Mouse (Mus musculus) hematopoietic stem cell, adult 5-6 weeks (primary cell): ENCODE data around the gene Defb39. TPM values are rescaled to one million over a fixed set of nuclear protein-coding genes. Genes with fewer than 3 reads are reported as not detected.

ENCODE experiments used
- ATAC-seq, 2 experiments: fragments of 125-278 bp in 1 of 2; replicated peaks in 1 of 2; 2 replicates each; pipeline ENCODE4 v1.8.0; 2016 to 2017; ENCODE audit warnings: inconsistent platforms in 2 of 2, mild to moderate bottlenecking in 2 of 2, moderate number of reproducible peaks in 2 of 2, low read depth in 1 of 2, moderate TSS enrichment in 1 of 2; ENCODE audit not compliant: low FRiP score in 2 of 2, poor library complexity in 2 of 2, severe bottlenecking in 2 of 2, insufficient read depth in 1 of 2, low TSS enrichment in 1 of 2
- total RNA-seq: library from RNA; stranded (forward); fragments of 172-1452, 232-1000 nt; gene quantifications from 2 replicates; pipeline ENCODE4 v1.2.3, GENCODE M21; 2017

The Defb39 gene
- not detected in 2 replicates for total RNA-seq

DNA sequence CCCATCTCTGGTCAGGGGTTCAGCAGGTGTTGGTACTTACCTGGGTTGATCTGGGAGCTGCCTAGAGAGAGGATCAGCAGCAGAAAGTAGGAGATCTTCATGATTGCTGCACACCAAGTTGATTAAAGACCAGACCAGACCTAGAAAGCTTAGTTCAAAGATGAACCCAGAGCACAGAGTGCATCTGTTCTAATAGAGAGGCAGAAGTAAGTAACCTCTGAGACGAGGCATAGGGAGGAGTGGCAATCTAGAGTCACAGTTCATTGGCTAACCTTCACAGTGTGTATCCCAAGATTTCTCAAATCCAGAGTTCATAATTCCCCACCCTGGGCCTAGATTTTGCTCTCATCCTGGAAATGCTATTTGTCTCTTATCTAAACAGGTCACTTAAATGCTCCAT, at the start of gene Defb39:
Gene Defb39 (minus strand): TSS at position 101 of the 400 bp plus-strand sequence.
- no peak for ATAC-seq

DNA sequence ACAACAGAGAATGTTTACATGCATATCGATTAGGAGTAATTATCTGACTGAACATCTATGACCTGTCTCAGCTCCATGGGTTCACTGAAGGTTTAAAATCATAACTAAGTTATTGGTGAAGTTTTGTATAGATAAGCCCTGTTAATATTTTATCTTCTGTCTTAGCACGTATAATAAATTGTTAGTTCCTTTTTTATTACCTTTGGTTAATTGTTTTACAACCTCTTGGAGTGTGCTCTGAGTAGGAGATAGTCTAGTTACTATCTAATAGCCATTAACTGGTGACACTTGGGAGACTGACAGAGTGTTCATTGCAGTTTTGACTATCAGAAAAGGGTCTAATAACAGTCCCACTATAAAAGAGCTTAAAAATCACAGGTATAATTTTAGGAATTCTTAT, 1.4 kb upstream of the Defb39 start:
- ATAC-seq: no peak

GRCm38 (mm10) chr8:19062891-19063290, 1.7 kb downstream of the Defb39 start:
- ATAC-seq: no peak

GRCm38 (mm10) chr8:19045242-19045641, 19.4 kb downstream of the Defb39 start:
- ATAC-seq: no peak

- no peak for ATAC-seq
Measured at GRCm38 (mm10) chr8:19026466-19026865, 38.1 kb downstream of the Defb39 start, which contains the start of gene Defb38. Gene Defb38 (minus strand): TSS chr8:19026566.

Other genes starting within 250 kb of the Defb39 start
- gene Defb40, start 86.6 kb downstream of the Defb39 start, total RNA-seq: not detected in 2 replicates
- gene Defb37, start 73.8 kb downstream of the Defb39 start, total RNA-seq: not detected in 2 replicates
- not detected in 2 replicates for gene Defb38, start 38.2 kb downstream of the Defb39 start, total RNA-seq
- not detected in 2 replicates for gene Defb12, start 50.0 kb upstream of the Defb39 start, total RNA-seq
- gene Defb34, start 58.9 kb upstream of the Defb39 start, total RNA-seq: not detected in 2 replicates
- gene Gm45826, start 76.0 kb upstream of the Defb39 start, total RNA-seq: not detected in 2 replicates
- not detected in 2 replicates for gene Defb14, start 129.5 kb upstream of the Defb39 start, total RNA-seq
- not detected in 2 replicates for gene Defb4, start 133.9 kb upstream of the Defb39 start, total RNA-seq
- gene Defb6, start 160.7 kb upstream of the Defb39 start, total RNA-seq: not detected in 2 replicates
- gene Defb46, start 175.1 kb upstream of the Defb39 start, total RNA-seq: not detected in 2 replicates
- not detected in 2 replicates for gene Defb5, start 182.8 kb upstream of the Defb39 start, total RNA-seq
- gene Defb3, start 228.6 kb upstream of the Defb39 start, total RNA-seq: not detected in 2 replicates